Mouse (Mus musculus) heart, embryonic 16.5 days (tissue): ENCODE data around the gene Htra2. TPM values are rescaled to one million over a fixed set of nuclear protein-coding genes. Genes with fewer than 3 reads are reported as not detected.

Source experiments
- ATAC-seq: fragments of 200-750 bp; cut with Nextera tagmentation; replicated peaks from 2 replicates; pipeline ENCODE4 v1.8.0; 2017; ENCODE audit warnings: moderate number of reproducible peaks; ENCODE audit not compliant: insufficient read depth, low FRiP score; ENCODE audit errors: extremely low read depth
- H3K27ac ChIP-seq: fragments of 300-500 bp; sonication (generic); 2 replicates; pipeline ENCODE4 v1.5.1; 2014; ENCODE audit warnings: mild to moderate bottlenecking, low read length, control low read depth, moderate library complexity
- H3K27me3 ChIP-seq: fragments of 300-500 bp; sonication (generic); 2 replicates; pipeline ENCODE4 v1.6.1; 2014; ENCODE audit warnings: low read length, mixed read lengths; ENCODE audit not compliant: control insufficient read depth, insufficient read depth
- H3K36me3 ChIP-seq: fragments of 300-500 bp; sonication (generic); 2 replicates; pipeline ENCODE4 v1.6.1; 2014; ENCODE audit not compliant: control insufficient read depth, insufficient read depth
- H3K4me1 ChIP-seq: fragments of 300-500 bp; sonication (generic); 2 replicates; pipeline ENCODE4 v1.6.1; 2014; ENCODE audit warnings: low read length, mixed read lengths; ENCODE audit not compliant: control insufficient read depth, insufficient read depth
- H3K4me2 ChIP-seq: fragments of 300-500 bp; sonication (generic); 2 replicates; pipeline ENCODE4 v1.6.1; 2014; ENCODE audit warnings: low read depth, mild to moderate bottlenecking, control low read depth, low read length
- H3K4me3 ChIP-seq: fragments of 300-500 bp; sonication (generic); 2 replicates; pipeline ENCODE4 v1.5.1; 2014; ENCODE audit warnings: mild to moderate bottlenecking, control low read depth, low read length
- H3K9ac ChIP-seq: fragments of 300-500 bp; sonication (generic); 2 replicates; pipeline ENCODE4 v1.6.1; 2014; ENCODE audit warnings: low read length, control low read depth
- H3K9me3 ChIP-seq: fragments of 300-500 bp; sonication (generic); replicated peaks from 2 replicates; pipeline ENCODE4 v1.6.1; 2016; ENCODE audit warnings: low read length; ENCODE audit not compliant: control insufficient read depth
- WGBS: fragments of 180-500 bp; shearing (Covaris S2); extraction: QIAGEN DNeasy Blood & Tissue Kit; methylation state at CpG from one replicate; pipeline ENCODE4 v1.1.7; 2014; 5-methylcytosine and 5-hydroxymethylcytosine counted together
- polyA plus RNA-seq: library from polyadenylated mRNA; unstranded; fragments of >200 nt; fragmentation: Nextera tagmentation; extraction: Ambion mirVana; gene quantifications from 2 replicates; pipeline ENCODE4 v1.2.1, GENCODE M21; 2015

The Htra2 gene
- polyA plus RNA-seq, 1 experiment from 2014 or later = 81.8 TPM

- Histone ChIP-seq H3K4me1 (peaks cover 8% of the 10 kb centered on the region), H3K27ac (no peak overlapping the region), H3K9me3 (no peaks in the 10 kb centered on the region), H3K4me2 (peak overlapping the region; percentile 62), H3K9ac (peak overlapping the region; percentile 1; the same call in 1 of the 2 replicates), H3K27me3 (peaks cover 58% of the 10 kb centered on the region), H3K4me3 (peak overlapping the region; percentile 45), H3K36me3 (no peaks in the 10 kb centered on the region)
- WGBS = 15% methylated on average over 9 of the region's 9 CpGs
- ATAC-seq = no peak
Observed at GRCm38 (mm10) chr6:83087926-83088260, 32.8 kb upstream of the Htra2 start.

DNA sequence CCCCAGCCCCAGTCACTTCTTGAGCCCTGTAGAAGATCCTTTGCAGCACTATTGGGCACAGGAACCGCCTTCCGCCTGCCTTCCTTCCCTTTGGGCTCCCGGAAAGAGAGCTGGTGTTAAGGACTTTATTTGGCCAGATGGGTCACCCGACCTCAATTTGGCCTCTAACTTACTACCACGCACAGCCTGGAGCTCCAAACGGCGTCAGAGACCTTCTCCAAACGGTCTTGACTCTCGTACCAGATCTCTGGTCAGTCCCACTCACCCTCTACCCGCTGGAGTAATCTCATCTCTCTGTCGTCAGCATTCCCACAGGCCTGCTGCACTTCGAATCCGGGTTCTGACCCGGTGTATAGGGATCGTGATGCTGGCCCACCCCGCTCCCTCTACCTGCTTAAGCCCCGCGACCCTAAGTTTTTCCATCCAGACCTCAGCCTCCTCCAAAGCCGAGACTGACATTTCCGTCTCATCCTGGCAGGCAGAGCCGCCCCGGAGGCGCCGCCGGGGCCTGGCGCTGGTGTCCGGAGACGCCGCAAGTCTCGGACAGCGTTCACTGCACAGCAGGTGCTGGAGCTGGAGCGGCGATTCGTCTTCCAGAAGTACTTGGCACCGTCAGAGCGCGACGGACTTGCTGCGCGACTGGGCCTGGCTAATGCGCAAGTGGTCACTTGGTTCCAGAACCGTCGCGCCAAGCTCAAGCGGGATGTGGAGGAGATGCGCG is 32.3 kb upstream of the Htra2 start:
- peaks cover 63% of the 10 kb centered on the region for H3K27me3 ChIP-seq
- peak overlapping the region; percentile 1 for H3K9ac ChIP-seq
- no peaks in the 10 kb centered on the region for H3K9me3 ChIP-seq
- peak overlapping the region; percentile 45 for H3K4me3 ChIP-seq
- peak overlapping the region; percentile 62 for H3K4me2 ChIP-seq
- peaks cover 6% of the 10 kb centered on the region for H3K4me1 ChIP-seq
- H3K36me3 ChIP-seq = no peaks in the 10 kb centered on the region
- no peak overlapping the region for H3K27ac ChIP-seq
- no peak for ATAC-seq
- WGBS = 2% methylated on average over 47 of the region's 47 CpGs

DNA sequence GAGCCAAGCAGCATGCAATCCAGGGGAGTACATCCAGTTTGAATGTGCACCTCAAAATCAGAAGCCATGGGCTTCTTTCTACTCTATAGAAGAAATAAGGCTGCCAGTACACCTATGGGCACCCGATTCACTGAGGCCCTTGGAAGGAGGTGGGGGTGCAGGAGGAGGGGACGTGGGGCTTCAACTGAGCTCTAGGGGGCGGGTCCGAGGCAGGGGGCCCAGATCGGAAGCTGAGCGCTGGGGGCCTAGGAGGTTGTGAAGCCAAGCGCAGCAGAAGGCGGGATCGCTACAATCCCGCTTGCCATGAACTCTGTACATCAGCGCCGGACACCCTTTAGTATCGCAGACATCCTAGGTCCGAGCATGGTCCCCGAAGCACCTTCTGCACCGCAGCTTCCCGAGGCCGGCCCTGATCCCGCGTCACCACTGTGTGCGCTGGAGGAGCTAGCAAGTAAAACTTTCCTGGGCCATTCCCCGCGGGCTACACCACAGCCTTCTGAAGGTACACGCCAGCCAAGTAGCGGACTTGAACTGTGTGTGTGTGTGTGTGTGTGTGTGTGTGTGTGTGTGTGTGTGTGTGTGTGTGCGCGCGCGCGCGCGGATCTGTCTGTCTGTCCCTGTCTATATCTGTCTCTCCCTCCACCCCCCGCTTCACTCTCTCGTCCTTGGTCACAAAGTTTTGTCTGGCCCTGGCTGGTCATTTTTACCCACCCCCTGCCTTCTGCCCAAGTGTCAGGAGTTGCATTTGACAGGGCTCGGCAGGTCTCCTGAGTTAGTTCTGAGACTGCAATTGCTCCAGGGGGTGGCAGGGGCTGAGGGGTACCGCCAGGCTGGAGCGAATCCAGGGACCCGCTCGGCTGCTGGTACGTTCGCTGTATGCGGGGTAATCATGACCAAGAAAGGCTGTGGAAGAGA is 31.3 kb upstream of the Htra2 start, which contains the start of gene Lbx2:
Gene Lbx2 (plus strand): TSS at position 247 of the 915 bp plus-strand sequence.
- Histone ChIP-seq H3K4me3 (peak within 1 kb of the TSS; percentile 45), H3K27me3 (peaks cover 63% of the 10 kb centered on the region), H3K9me3 (no peaks in the 10 kb centered on the region), H3K4me1 (peaks cover 6% of the 10 kb centered on the region), H3K27ac (no peak within 1 kb of the TSS), H3K9ac (no peak within 1 kb of the TSS), H3K36me3 (peaks cover 4% of the 10 kb centered on the region; the same call in 1 of the 2 replicates), H3K4me2 (peak within 1 kb of the TSS; percentile 62)
- 0 out of 2 replicates have a peak, but pooled peaks have one; percentile 10 for ATAC-seq
- WGBS = 4% methylated on average over 42 of the region's 42 CpGs

GRCm38 (mm10) chr6:83084477-83084876 is 29.4 kb upstream of the Htra2 start:
- 20% methylated on average over 6 of the region's 6 CpGs for WGBS

DNA sequence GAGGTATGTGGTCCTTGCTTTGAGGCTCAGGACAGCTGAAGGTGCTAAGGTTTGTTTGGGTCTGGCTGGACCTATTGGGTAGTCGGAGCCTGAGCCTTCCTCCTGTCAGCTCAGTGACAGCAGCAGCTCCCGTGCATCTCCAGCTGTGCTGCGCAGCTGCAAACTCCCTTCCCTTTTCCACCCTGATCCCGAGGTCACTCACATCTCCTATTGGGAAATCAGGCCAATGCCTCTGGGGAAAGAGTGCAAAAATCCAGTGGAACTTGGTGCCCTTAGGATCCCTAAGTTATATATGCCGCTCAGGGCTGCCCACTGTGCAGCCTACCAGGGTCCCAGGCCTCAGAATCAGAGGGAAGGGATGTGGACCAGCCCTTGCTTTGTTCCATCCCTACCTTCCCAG is 28.4 kb upstream of the Htra2 start:
- H3K36me3 ChIP-seq = peaks cover 4% of the 10 kb centered on the region; the same call in 1 of the 2 replicates
- H3K4me3 ChIP-seq = no peak overlapping the region
- H3K9ac ChIP-seq = no peak overlapping the region
- H3K4me2 ChIP-seq = no peak overlapping the region
- no peak overlapping the region for H3K27ac ChIP-seq
- H3K4me1 ChIP-seq = peaks cover 12% of the 10 kb centered on the region
- H3K27me3 ChIP-seq = peaks cover 54% of the 10 kb centered on the region
- no peaks in the 10 kb centered on the region for H3K9me3 ChIP-seq
- 18% methylated on average over 5 of the region's 5 CpGs for WGBS
- ATAC-seq = no peak

More at GRCm38 (mm10) chr6:83084477-83084876, 29.4 kb upstream of the Htra2 start:
- H3K4me3 ChIP-seq = no peak overlapping the region
- ATAC-seq = no peak
- H3K27me3 ChIP-seq = peaks cover 61% of the 10 kb centered on the region
- H3K4me2 ChIP-seq = no peak overlapping the region
- H3K27ac ChIP-seq = no peak overlapping the region
- peaks cover 4% of the 10 kb centered on the region; the same call in 1 of the 2 replicates for H3K36me3 ChIP-seq
- peaks cover 6% of the 10 kb centered on the region for H3K4me1 ChIP-seq
- no peaks in the 10 kb centered on the region for H3K9me3 ChIP-seq
- no peak overlapping the region for H3K9ac ChIP-seq

GRCm38 (mm10) chr6:83080210-83080609 is 25.1 kb upstream of the Htra2 start:
- Histone ChIP-seq H3K9ac (no peak overlapping the region), H3K36me3 (peaks cover 4% of the 10 kb centered on the region; the same call in 1 of the 2 replicates), H3K27ac (no peak overlapping the region), H3K4me3 (no peak overlapping the region), H3K27me3 (peaks cover 46% of the 10 kb centered on the region), H3K4me1 (peaks cover 9% of the 10 kb centered on the region), H3K4me2 (no peak overlapping the region), H3K9me3 (no peaks in the 10 kb centered on the region)
- ATAC-seq = no peak
- WGBS = 94% methylated on average over 5 of the region's 5 CpGs

DNA sequence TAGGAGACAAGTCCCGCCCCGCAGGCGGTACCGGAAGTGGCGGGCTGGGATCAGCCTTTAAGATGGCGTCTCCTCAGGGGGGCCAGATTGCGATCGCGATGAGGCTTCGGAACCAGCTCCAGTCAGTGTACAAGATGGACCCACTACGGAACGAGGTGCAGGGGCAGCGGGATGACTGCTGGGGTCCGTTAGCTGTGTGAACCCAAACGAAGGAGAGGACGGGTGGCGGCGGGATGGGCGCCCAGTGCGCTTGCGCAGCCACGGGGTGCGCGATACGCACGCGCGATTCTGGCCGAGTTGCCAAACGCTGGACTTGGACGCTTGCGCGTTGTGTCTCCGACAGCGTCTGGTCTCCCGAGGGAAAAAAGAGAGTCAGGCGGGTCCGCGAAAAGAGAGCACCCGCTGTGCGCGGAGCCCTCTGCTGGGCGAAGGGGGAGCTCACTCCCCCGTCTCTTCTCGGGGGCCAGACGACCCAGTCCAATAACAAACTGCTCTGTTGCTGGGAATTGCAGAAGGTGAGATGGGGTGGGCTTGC is 23.3 kb upstream of the Htra2 start:
- H3K4me1 ChIP-seq = peaks cover 9% of the 10 kb centered on the region
- peak overlapping the region; percentile 79 for H3K4me3 ChIP-seq
- ATAC-seq = peak; percentile 95
- peaks cover 46% of the 10 kb centered on the region for H3K27me3 ChIP-seq
- H3K9me3 ChIP-seq = no peaks in the 10 kb centered on the region
- H3K4me2 ChIP-seq = peak overlapping the region; percentile 91
- peak overlapping the region; percentile 81 for H3K9ac ChIP-seq
- H3K27ac ChIP-seq = peak overlapping the region; percentile 84
- WGBS = under 1% methylated on average over 46 of the region's 46 CpGs
- H3K36me3 ChIP-seq = peaks cover 4% of the 10 kb centered on the region; the same call in 1 of the 2 replicates

DNA sequence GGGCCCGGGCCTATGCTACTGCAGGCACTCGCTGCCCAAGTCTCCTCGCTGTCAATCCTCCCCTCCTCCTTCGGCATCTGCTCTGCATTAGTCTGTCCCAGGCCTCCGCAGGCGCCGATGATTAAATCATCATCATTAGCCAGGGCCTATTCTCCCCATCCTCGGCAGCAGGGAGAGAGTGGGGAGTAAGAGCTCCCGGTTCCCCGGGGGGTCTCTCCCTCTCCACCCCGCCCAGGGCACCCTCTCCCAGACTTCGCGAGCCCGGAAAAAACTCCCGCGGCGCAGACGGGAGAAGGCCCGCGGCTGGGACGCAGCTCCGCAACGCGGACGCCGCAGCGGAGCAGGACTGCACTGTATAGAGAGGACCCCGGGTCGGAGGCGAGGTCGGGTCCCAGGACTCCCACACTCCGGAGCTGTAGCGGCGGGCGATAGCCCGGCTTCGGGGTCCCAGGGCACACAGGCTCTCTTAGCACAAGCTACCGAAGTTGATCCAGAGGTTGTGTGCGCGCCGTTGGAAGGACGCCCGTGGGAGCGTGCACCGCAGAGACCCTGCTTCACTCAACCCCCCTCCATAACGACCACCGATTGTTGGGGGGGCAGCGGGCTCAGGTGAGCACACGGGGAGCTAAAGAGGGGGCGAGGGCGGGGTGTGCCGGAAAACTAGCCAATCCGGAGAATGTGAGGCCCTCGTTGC is 22.7 kb upstream of the Htra2 start, which contains the start of gene Pcgf1:
Gene Pcgf1 (plus strand): TSS at position 240 of the 694 bp plus-strand sequence.
- peaks cover 44% of the 10 kb centered on the region for H3K27me3 ChIP-seq
- peaks cover 4% of the 10 kb centered on the region; the same call in 1 of the 2 replicates for H3K36me3 ChIP-seq
- H3K4me1 ChIP-seq = peaks cover 9% of the 10 kb centered on the region
- peak within 1 kb of the TSS; percentile 84 for H3K27ac ChIP-seq
- WGBS = under 1% methylated on average over 54 of the region's 54 CpGs
- H3K9ac ChIP-seq = peak within 1 kb of the TSS; percentile 81
- no peaks in the 10 kb centered on the region for H3K9me3 ChIP-seq
- peak within 1 kb of the TSS; percentile 91 for H3K4me2 ChIP-seq
- peak; percentile 42 for ATAC-seq
- peak within 1 kb of the TSS; percentile 79 for H3K4me3 ChIP-seq
